In the genomic region with DNA sequence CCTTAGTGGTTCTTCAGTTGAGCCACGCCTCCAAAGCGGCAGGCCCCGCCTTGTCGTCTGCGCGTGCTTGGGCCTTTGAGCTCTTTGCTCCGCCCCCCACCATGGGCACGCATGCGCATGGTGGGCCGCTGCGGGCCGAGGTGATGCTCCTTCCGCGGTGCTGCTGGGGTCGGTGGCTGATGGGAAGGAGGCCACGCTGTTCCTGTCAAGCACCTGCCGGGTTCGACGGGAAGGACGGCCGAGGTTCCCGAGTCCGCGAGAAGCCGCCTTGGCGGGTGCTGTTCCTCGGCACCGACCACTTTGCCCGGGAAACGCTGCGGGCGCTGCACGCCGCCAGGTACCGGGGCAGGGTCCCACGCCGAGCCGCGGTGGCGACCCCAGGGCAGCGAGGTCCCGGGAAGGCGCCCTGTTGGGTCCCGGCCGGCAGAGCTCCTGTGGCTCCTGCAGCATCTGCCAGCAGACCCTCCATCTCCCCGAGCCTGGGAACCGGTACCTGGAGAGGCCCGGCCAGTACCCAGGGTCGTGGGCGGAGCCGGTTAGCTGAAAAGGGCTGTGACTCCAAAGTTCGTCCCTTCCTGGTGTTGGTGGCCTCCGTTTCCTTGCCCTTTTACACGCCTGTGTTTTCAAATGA, we compare ENCODE assay signal across 1 mouse cellular context.
TF ChIP-seq lines count a peak whose summit lies in the region.

A gene (plus strand): TSS at position 112 of the 631 bp plus-strand sequence.

TF ChIP-seq in MEL, 35 proteins besides CTCF, POLR2A, EP300 and RAD21 (continued from another document):
- TF ChIP-seq ZKSCAN1 (IDR thresholded peaks at IDR 0.05; ENCODE audit: low read depth, low read length) (no peak), NRF1 (IDR thresholded peaks at IDR 0.05; ENCODE audit: insufficient read depth, low read depth, low read length, poor library complexity, severe bottlenecking) (peak; percentile 95)
